Mouse (Mus musculus) liver, adult 2 months (tissue): Measurements from ENCODE around the gene Il12rb1. TPM values are rescaled to one million over a fixed set of nuclear protein-coding genes. Genes with fewer than 3 reads are reported as not detected.

ENCODE experiments used
- DNase-seq: peaks from one replicate; pipeline ENCODE4 v3.0.0-alpha.2; 2011; ENCODE audit warnings: low read depth, low spot score; ENCODE audit errors: extremely low read depth
- H3K27ac ChIP-seq: fragments of 200-500 bp; replicated peaks from 2 replicates; pipeline ENCODE4 v1.5.1; 2012; ENCODE audit warnings: low read depth, mild to moderate bottlenecking, control low read depth, inconsistent platforms, low read length; ENCODE audit not compliant: insufficient read depth
- H3K27me3 ChIP-seq: fragments of 200-500 bp; 2 replicates; pipeline ENCODE4 v1.6.1; 2012; ENCODE audit warnings: mild to moderate bottlenecking, moderate library complexity, low read length, inconsistent platforms; ENCODE audit not compliant: control insufficient read depth, insufficient read depth
- H3K36me3 ChIP-seq: fragments of 200-500 bp; 2 replicates; pipeline ENCODE4 v1.6.1; 2012; ENCODE audit warnings: low read length, inconsistent platforms; ENCODE audit not compliant: control insufficient read depth, insufficient read depth
- H3K4me1 ChIP-seq: fragments of 200-500 bp; 2 replicates; pipeline ENCODE4 v1.6.1; 2011; ENCODE audit warnings: low read length; ENCODE audit not compliant: control insufficient read depth, insufficient read depth
- H3K4me3 ChIP-seq: fragments of 200-500 bp; 2 replicates; pipeline ENCODE4 v1.5.1; 2011; ENCODE audit warnings: low read depth, mild to moderate bottlenecking, control low read depth, low read length, moderate library complexity; ENCODE audit not compliant: insufficient read depth
- H3K79me2 ChIP-seq: fragments of 200-500 bp; 2 replicates; pipeline ENCODE4 v1.6.1; 2012; ENCODE audit warnings: inconsistent platforms, mild to moderate bottlenecking, low read length, moderate library complexity; ENCODE audit not compliant: control insufficient read depth, insufficient read depth
- H3K9ac ChIP-seq: fragments of 200-500 bp; 2 replicates; pipeline ENCODE4 v1.6.1; 2012; ENCODE audit warnings: low read depth, mild to moderate bottlenecking, control low read depth, inconsistent platforms, low read length
- CTCF ChIP-seq: fragments of 200-500 bp; IDR thresholded peaks from 2 replicates; pipeline ENCODE4 v1.5.1; 2011; ENCODE audit warnings: low read depth, low read length, control low read depth
- POLR2A ChIP-seq: fragments of 200-500 bp; IDR thresholded peaks from 2 replicates; pipeline ENCODE4 v1.6.1; 2011; ENCODE audit warnings: low read length, control low read depth; ENCODE audit not compliant: insufficient read depth; ENCODE audit errors: extremely low read depth
- WGBS: fragments of 180-500 bp; shearing (Covaris S2); methylation state at CpG from one replicate; pipeline ENCODE4 v1.1.7; 2018; 5-methylcytosine and 5-hydroxymethylcytosine counted together
- polyA plus RNA-seq: library from polyadenylated mRNA; depleted of rRNA; stranded (reverse); fragments of >200 nt; gene quantifications from 2 replicates; pipeline ENCODE4 v1.2.3, GENCODE M21; 2012
- total RNA-seq: library from RNA; depleted of rRNA; stranded (reverse); fragments of >200 nt; gene quantifications from 2 replicates; pipeline ENCODE4 v1.2.3, GENCODE M21; 2014

The Il12rb1 gene
- total and polyA plus RNA-seq, 2 experiments, result 0.34 to 0.37 TPM

DNA sequence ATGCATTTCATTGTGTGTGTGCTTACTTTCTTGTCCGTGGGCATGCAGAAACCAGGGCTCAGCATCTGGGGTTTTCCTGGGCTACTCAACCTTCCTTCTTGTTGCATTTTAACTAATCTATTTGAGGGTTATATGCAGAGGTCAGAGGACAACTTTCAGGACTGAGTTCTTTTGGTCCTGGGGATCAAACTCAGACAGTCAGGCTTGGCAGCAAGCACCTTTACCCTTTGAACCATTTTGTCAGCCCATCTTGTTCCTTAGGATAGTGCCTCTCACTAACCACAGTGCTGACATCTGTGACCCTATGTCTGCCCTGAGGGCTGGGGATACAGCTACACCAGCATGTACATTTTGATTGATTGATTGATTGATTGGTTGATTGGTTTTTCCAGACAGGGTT lies 19.5 kb downstream of the Il12rb1 start:
- peak; percentile 79 for DNase-seq

DNA sequence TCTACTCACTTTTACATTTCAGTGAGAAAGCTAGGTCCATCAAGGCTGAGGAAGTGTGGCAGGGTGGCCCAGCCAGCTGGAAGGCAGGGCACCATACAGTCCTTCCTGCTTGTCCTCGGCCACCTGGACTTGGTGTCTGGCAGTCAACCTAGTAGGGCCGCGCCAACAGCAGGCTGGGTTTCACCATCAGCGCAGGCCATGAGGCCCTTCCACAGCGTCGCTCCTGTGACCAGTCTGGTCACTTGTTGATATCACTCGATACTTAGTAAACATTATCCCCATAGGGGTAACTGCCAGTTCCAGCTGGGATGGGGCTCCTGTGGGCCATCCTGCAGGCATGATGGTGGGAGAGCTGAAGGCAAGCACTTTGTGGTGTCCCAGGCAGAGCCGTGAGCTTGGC lies 23.3 kb downstream of the Il12rb1 start:
- Histone ChIP-seq H3K27ac (no peak overlapping the region), H3K36me3 (peaks cover 2% of the 10 kb centered on the region; the same call in 1 of the 2 replicates), H3K4me3 (no peak overlapping the region), H3K9ac (no peak overlapping the region), H3K4me1 (peaks cover 5% of the 10 kb centered on the region), H3K79me2 (no peaks in the 10 kb centered on the region), H3K27me3 (no peaks in the 10 kb centered on the region)
- no peak for TF ChIP-seq POLR2A
- no peak for TF ChIP-seq CTCF
- 76% methylated on average over 8 of the region's 8 CpGs for WGBS
- DNase-seq, result peak; percentile 87

More for the DNA sequence above, 19.5 kb downstream of the Il12rb1 start:
- Histone ChIP-seq H3K27me3 (no peaks in the 10 kb centered on the region), H3K4me3 (no peak overlapping the region), H3K4me1 (peaks cover 3% of the 10 kb centered on the region; the same call in 1 of the 2 replicates), H3K36me3 (no peaks in the 10 kb centered on the region), H3K9ac (no peak overlapping the region), H3K27ac (no peak overlapping the region), H3K79me2 (no peaks in the 10 kb centered on the region)
- TF ChIP-seq CTCF (no peak), POLR2A (no peak)
- WGBS, result 55% methylated on average over 1 of the region's 1 CpGs

DNA sequence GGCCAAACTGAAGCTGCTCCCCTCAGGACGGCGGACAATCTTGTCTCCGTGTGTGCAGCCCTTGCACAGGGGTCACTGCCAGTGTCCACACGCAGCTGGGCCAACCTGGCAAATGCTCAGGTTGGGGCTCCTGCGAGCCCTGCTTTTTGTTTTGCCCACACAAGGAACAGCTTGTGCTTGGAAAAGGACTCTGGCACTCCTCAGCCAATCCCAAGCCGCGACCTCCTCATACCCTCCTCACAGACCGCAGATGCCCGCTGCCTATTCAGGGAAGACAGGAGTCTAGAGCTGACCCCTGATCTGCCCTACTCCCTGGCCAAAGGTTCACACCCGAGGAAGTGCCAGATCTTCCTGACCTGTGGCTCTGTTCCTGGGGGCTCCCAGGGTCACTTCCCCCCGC lies 24.1 kb downstream of the Il12rb1 start:
- no peak overlapping the region for H3K4me3 ChIP-seq
- peak overlapping the region; percentile 61 for H3K27ac ChIP-seq
- peak; percentile 60 for DNase-seq
- H3K27me3 ChIP-seq, result no peaks in the 10 kb centered on the region
- H3K36me3 ChIP-seq, result peaks cover 2% of the 10 kb centered on the region; the same call in 1 of the 2 replicates
- H3K4me1 ChIP-seq, result peaks cover 5% of the 10 kb centered on the region
- TF ChIP-seq POLR2A, result no peak
- TF ChIP-seq CTCF, result no peak
- no peaks in the 10 kb centered on the region for H3K79me2 ChIP-seq
- 86% methylated on average over 11 of the region's 11 CpGs for WGBS
- no peak overlapping the region for H3K9ac ChIP-seq

DNA sequence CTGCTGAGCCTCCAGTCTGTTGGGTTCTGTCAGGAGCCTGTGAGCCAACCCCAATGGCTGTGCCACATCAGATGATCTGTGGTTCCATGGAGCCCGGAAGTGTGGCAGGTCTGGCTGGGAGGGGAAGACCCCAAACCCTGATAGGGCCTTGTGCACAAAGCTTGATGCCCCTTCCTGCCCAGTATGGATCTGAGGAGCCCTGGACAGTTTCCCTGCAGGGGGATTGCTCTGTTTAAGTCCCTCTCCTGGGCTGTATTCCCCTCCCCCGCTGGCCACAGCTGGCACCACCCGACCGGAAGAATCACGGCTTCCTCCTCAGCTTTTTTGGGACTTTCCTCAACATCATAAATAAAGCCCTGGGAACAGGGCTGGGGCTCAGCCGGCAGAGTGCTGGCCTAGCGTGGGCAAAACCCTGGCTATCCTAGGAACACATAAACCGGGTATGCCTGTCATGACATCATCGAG lies 24.8 kb downstream of the Il12rb1 start:
- WGBS, result 59% methylated on average over 9 of the region's 9 CpGs
- no peak overlapping the region for H3K4me3 ChIP-seq
- peaks cover 2% of the 10 kb centered on the region; the same call in 1 of the 2 replicates for H3K36me3 ChIP-seq
- no peak for TF ChIP-seq CTCF
- no peak for TF ChIP-seq POLR2A
- no peaks in the 10 kb centered on the region for H3K79me2 ChIP-seq
- no peak for DNase-seq
- peak overlapping the region; percentile 2 for H3K9ac ChIP-seq
- no peaks in the 10 kb centered on the region for H3K27me3 ChIP-seq
- peaks cover 4% of the 10 kb centered on the region; the same call in 1 of the 2 replicates for H3K4me1 ChIP-seq
- H3K27ac ChIP-seq, result peak overlapping the region; percentile 61

DNA sequence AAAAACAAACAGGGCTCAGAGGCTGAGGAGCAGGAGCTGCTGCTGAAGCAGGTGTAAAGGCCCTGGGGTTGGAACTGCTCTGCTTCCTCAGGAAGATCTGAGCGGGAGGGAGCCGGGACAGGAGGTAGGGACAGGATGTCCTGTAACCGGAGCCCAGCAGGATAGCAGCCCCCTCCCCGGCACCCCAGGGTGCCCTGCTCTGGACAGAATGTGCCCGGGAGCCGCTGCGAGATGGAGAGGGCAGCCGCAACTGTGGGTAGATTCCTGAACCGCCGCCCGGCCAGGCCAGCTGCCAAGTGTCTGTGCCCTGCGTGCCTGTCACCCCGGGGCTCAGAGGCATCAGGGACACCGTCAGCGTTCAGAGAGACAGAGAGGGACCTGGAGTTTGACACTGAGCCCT lies 25.3 kb downstream of the Il12rb1 start:
- no peak for TF ChIP-seq CTCF
- TF ChIP-seq POLR2A, result no peak
- 22% methylated on average over 15 of the region's 15 CpGs for WGBS
- no peaks in the 10 kb centered on the region for H3K27me3 ChIP-seq
- no peak overlapping the region; the same call in 1 of the 2 replicates for H3K4me3 ChIP-seq
- DNase-seq, result peak; percentile 72
- no peaks in the 10 kb centered on the region for H3K79me2 ChIP-seq
- H3K36me3 ChIP-seq, result peaks cover 2% of the 10 kb centered on the region; the same call in 1 of the 2 replicates
- H3K9ac ChIP-seq, result peak overlapping the region; percentile 2
- peak overlapping the region; percentile 61 for H3K27ac ChIP-seq
- H3K4me1 ChIP-seq, result peaks cover 4% of the 10 kb centered on the region; the same call in 1 of the 2 replicates

DNA sequence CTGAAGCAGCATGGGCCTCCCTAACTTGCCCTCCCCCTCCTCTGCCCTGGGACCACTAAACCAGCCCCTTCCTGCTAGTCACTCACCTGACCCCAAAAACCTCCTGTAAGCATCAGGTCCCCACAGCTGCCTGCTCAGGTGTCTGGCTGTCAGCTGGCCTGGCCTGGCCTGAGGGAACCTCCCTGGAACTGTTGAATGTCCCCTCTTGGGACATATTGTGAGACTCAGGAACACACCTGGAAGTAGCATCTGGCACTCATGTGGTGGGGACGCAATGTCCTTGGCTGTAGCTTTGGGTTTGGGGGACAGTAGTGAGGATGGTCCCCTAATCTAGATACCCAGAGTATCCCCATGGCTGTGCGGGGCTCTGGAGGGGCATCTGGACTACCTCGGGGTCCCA lies 25.8 kb downstream of the Il12rb1 start:
- Histone ChIP-seq H3K4me3 (no peak overlapping the region), H3K79me2 (no peaks in the 10 kb centered on the region), H3K27ac (no peak overlapping the region), H3K9ac (peak overlapping the region; percentile 2; the same call in 1 of the 2 replicates), H3K27me3 (no peaks in the 10 kb centered on the region), H3K36me3 (peaks cover 2% of the 10 kb centered on the region; the same call in 1 of the 2 replicates), H3K4me1 (peaks cover 5% of the 10 kb centered on the region)
- WGBS, result 94% methylated on average over 3 of the region's 3 CpGs
- DNase-seq, result no peak
- TF ChIP-seq POLR2A, result no peak
- no peak for TF ChIP-seq CTCF
